Mouse (Mus musculus) C2C12 (cell line): ENCODE results near the gene Gas7. TPM values are rescaled to one million over a fixed set of nuclear protein-coding genes. Genes with fewer than 3 reads are reported as not detected.

Experiments
- H3K27me3 ChIP-seq: one replicate; pipeline ENCODE4 v1.6.1; 2011; ENCODE audit not compliant: control insufficient read depth, insufficient read depth, insufficient read length
- H3K36me3 ChIP-seq: one replicate; pipeline ENCODE4 v1.6.1; 2011; ENCODE audit not compliant: control insufficient read depth, insufficient read depth
- H3K4me3 ChIP-seq: one replicate; pipeline ENCODE4 v1.5.1; 2011; ENCODE audit warnings: mild to moderate bottlenecking, control low read depth; ENCODE audit not compliant: poor library complexity, insufficient read depth, severe bottlenecking
- H3K79me2 ChIP-seq: one replicate; pipeline ENCODE4 v1.6.1; 2011; ENCODE audit not compliant: control insufficient read depth, insufficient read depth
- H3K79me3 ChIP-seq: one replicate; pipeline ENCODE4 v1.6.1; 2011; ENCODE audit warnings: low read depth, control low read depth
- H3ac ChIP-seq: one replicate; pipeline ENCODE3; 2011; ENCODE audit warnings: low read depth; ENCODE audit not compliant: control insufficient read depth, insufficient read length
- CEBPB ChIP-seq: IDR thresholded peaks from one replicate; pipeline ENCODE4 v1.6.1; 2011; ENCODE audit warnings: low read depth, mild to moderate bottlenecking, control low read depth, moderate library complexity
- CTCF ChIP-seq: IDR thresholded peaks from one replicate; pipeline ENCODE4 v1.5.1; 2011; ENCODE audit not compliant: control insufficient read depth, insufficient read depth, insufficient read length
- FOSL1 ChIP-seq: IDR thresholded peaks from one replicate; pipeline ENCODE4 v1.8.0; 2011; ENCODE audit warnings: mild to moderate bottlenecking, low read length; ENCODE audit not compliant: poor library complexity, insufficient read depth, severe bottlenecking
- MAX ChIP-seq: IDR thresholded peaks from one replicate; pipeline ENCODE4 v1.6.1; 2011; ENCODE audit warnings: mild to moderate bottlenecking, control low read depth
- MYOD1 ChIP-seq: IDR thresholded peaks from one replicate; pipeline ENCODE4 v1.6.1; 2011; ENCODE audit warnings: low read depth; ENCODE audit not compliant: control insufficient read depth, insufficient read length
- MYOG ChIP-seq: IDR thresholded peaks from one replicate; pipeline ENCODE4 v1.6.1; 2011; ENCODE audit not compliant: control insufficient read depth, insufficient read length; ENCODE audit errors: extremely low read depth
- USF1 ChIP-seq: IDR thresholded peaks from one replicate; pipeline ENCODE4 v1.6.1; 2011; ENCODE audit warnings: low read depth, mild to moderate bottlenecking, control low read depth, moderate library complexity
- polyA plus RNA-seq: library from polyadenylated mRNA; unstranded; fragments of >200 nt; fragmentation: generic; extraction: Trizol; gene quantifications from one replicate; pipeline ENCODE4 v1.2.1, GENCODE M21; 2012; ENCODE audit warnings: missing spikeins

Gas7 gene
- polyA plus RNA-seq, 1 experiment: not detected

DNA sequence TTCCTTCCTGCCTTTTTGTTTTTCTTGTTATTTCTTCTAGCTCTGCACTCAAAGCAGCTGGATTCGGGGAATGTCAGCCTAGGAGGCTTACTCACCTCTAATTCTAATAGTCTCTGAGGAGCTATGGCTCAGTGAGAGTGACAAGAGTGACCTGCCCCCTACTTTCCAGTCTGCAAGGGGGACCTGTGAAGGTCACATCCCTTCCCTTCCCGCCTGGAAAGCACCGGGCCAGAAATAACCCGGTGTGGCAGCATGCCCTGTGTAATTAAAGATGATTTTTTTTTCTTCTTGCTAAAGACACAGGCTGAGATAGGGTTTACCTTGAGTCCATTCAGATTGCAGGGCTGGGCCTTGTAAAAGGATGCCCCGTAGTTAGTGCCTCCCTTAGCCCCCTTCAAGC is 91.3 kb downstream of the Gas7 start:
- Histone ChIP-seq H3K27me3 (no peaks in the 10 kb centered on the region), H3K79me3 (no peaks in the 10 kb centered on the region), H3ac (no peak overlapping the region), H3K4me3 (no peak overlapping the region), H3K36me3 (no peaks in the 10 kb centered on the region), H3K79me2 (no peaks in the 10 kb centered on the region)
- TF ChIP-seq USF1: no peak
- no peak for TF ChIP-seq MAX
- no peak for TF ChIP-seq MYOG
- TF ChIP-seq MYOD1: no peak
- no peak for TF ChIP-seq CEBPB
- no peak for TF ChIP-seq FOSL1
- no peak for TF ChIP-seq CTCF

DNA sequence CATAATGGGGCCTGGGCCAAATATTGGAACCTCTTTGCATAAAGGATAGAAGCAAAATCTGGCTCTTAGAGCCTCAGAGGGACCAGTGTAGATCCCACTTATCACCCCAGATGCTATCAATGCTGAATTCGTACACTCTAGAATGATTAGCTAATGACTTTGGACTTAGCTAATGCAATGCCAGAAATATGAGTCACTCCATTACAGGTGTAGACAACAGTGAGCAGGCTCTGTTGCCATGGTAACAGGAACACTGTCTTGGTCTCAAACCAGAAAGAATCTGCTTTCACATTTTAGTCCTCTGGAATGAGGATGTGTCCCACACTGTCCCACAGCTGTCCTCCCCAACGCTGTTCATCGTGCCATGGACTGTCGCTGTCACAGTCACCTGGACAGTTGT is 94.1 kb downstream of the Gas7 start:
- H3K79me3 ChIP-seq: no peaks in the 10 kb centered on the region
- no peaks in the 10 kb centered on the region for H3K36me3 ChIP-seq
- H3K4me3 ChIP-seq: no peak overlapping the region
- TF ChIP-seq MYOG (no peak), CTCF (no peak), MAX (no peak), CEBPB (no peak), FOSL1 (no peak), MYOD1 (no peak)
- no peaks in the 10 kb centered on the region for H3K79me2 ChIP-seq
- H3ac ChIP-seq: no peak overlapping the region
- H3K27me3 ChIP-seq: no peaks in the 10 kb centered on the region

DNA sequence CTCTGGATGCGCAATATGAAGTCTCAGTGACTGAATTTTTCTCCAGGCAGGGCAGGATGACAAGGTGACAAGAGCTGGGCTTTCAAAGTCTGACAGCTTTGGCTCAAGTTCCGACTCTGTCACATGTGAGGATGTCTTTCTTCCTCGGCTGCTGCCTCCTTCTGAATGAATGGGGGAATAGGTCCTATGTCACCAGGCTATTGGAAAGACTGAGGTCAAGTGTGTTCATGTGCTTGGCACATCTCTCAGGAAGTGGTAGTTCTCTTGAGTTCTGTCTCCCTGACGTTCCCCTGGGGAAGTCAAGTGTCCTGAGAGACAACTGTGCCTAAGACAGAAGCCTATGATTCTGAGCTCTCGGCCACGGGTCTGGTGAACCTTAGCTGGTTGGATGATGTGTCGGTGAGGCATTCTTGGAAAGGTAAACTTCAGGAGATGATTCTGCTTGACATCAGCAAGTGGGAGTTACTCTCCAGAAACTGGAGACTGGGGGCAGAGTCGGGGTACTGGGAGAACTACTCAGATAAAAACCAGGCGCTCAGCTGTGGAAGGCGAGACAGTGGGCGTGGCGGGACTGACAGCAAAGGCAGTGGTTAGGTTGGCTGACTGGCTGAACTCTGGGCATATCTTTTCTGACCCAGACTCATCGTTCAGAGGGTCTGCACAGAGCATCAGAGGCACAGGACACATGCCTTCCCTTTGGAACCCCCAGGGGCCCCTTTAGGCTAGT is 94.7 kb downstream of the Gas7 start:
- Histone ChIP-seq H3K4me3 (no peak overlapping the region), H3K79me2 (no peaks in the 10 kb centered on the region), H3K79me3 (no peaks in the 10 kb centered on the region), H3K36me3 (no peaks in the 10 kb centered on the region), H3ac (no peak overlapping the region), H3K27me3 (no peaks in the 10 kb centered on the region)
- TF ChIP-seq CTCF (no peak), USF1 (no peak), MYOD1 (no peak)

DNA sequence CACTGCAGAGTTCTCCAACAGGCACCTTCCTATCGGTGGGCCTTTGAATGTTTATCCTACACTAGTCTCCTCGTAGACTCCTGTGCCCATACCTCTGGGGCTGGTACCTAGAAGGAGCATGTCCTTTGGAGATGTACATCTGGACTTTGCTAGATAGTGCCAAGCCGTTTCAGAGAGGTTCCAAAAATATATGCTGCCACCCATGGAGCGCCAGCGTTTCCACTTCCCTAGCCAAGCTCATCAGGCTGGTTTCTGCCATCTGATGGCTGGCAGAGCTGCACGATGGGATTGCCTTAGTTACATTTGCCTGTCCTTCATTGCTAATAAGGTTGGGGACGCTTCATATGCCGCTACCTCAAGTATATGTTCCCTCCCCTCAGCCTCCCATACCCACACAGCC is 97.2 kb downstream of the Gas7 start:
- no peaks in the 10 kb centered on the region for H3K79me3 ChIP-seq
- no peak overlapping the region for H3ac ChIP-seq
- TF ChIP-seq MYOD1: no peak
- no peaks in the 10 kb centered on the region for H3K79me2 ChIP-seq
- no peaks in the 10 kb centered on the region for H3K36me3 ChIP-seq
- no peak overlapping the region for H3K4me3 ChIP-seq
- H3K27me3 ChIP-seq: no peaks in the 10 kb centered on the region

- H3ac ChIP-seq: no peak overlapping the region
- H3K36me3 ChIP-seq: no peaks in the 10 kb centered on the region
- no peak for TF ChIP-seq FOSL1
- TF ChIP-seq MAX: no peak
- TF ChIP-seq USF1: no peak
- no peak for TF ChIP-seq MYOD1
- no peak for TF ChIP-seq CTCF
- no peak for TF ChIP-seq MYOG
- H3K79me3 ChIP-seq: no peaks in the 10 kb centered on the region
- no peak overlapping the region for H3K4me3 ChIP-seq
- H3K79me2 ChIP-seq: no peaks in the 10 kb centered on the region
- H3K27me3 ChIP-seq: no peaks in the 10 kb centered on the region
Observed at GRCm38 (mm10) chr11:67554276-67554675, 99.0 kb downstream of the Gas7 start.

DNA sequence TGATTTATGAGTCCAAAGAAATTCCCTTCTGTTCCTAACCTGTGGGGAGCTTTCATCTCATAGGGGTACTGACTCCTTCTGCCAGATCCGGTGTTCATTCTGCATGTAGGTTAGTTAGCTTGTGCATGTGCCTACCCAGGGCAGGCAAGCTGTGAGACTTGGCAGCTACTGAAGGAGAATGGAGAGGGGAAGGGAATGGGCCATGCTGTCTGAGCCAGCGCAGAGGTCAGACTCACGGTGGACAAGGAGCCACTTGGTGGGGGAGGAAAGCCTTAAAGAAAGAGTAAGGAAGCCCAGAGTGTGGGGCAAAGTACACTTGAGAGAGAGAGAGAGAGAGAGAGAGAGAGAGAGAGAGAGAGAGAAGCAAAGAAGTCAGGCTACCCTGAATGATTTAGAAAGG is 101.1 kb downstream of the Gas7 start:
- Histone ChIP-seq H3K27me3 (no peaks in the 10 kb centered on the region), H3K36me3 (no peaks in the 10 kb centered on the region), H3ac (no peak overlapping the region), H3K4me3 (no peak overlapping the region), H3K79me2 (no peaks in the 10 kb centered on the region), H3K79me3 (no peaks in the 10 kb centered on the region)
- TF ChIP-seq FOSL1 (no peak), MYOG (no peak), CTCF (no peak), MYOD1 (no peak), USF1 (no peak), MAX (no peak), CEBPB (no peak)
